Mouse (Mus musculus) adrenal gland, postnatal 14 days (tissue): ENCODE measurements around the gene Synm. TPM values are rescaled to one million over a fixed set of nuclear protein-coding genes. Genes with fewer than 3 reads are reported as not detected.

Experiments
- DNase-seq: peaks from one replicate; pipeline ENCODE4 v3.0.0; 2021; ENCODE audit warnings: mixed read lengths
- long read RNA-seq, 2 experiments: library from polyadenylated mRNA; stranded (forward); transcript quantifications; one replicate each; pipeline ENCODE4 v2.0.0; 2021
- total RNA-seq: library from RNA; stranded (reverse); gene quantifications from 2 replicates; pipeline ENCODE4 v1.2.3, GENCODE M21; 2021

The Synm gene
- 8.9 and 10.2 TPM in 2 replicates for total RNA-seq
- long read RNA-seq, experiment 1, partial matches to known transcripts, result 0 of 1 reads
- long read RNA-seq, experiment 1, other reads (novel, unspliced or antisense), result 1 of 1 reads
- long read RNA-seq, experiment 2, partial matches to known transcripts, result 0 of 1 reads
- long read RNA-seq, experiment 2, other reads (novel, unspliced or antisense), result 1 of 1 reads

- DNase-seq, result peak; percentile 98
Observed at GRCm38 (mm10) chr7:67759629-67759995, at the start of gene Synm. TSS of gene Synm (minus strand) at chr7:67759742.

GRCm38 (mm10) chr7:67803857-67804215 lies 44.3 kb upstream of the Synm start:
- DNase-seq, result no peak

- DNase-seq, result peak; percentile 93
Observed at GRCm38 (mm10) chr7:67803015-67803856, 43.7 kb upstream of the Synm start.

- DNase-seq, result no peak
Observed at GRCm38 (mm10) chr7:67801022-67801421, 41.5 kb upstream of the Synm start.

GRCm38 (mm10) chr7:67800547-67800946 lies 41.0 kb upstream of the Synm start:
- DNase-seq, result no peak

- DNase-seq, result no peak
Observed at GRCm38 (mm10) chr7:67798476-67798875, 38.9 kb upstream of the Synm start.

- DNase-seq, result no peak
Observed at GRCm38 (mm10) chr7:67797065-67797464, 37.5 kb upstream of the Synm start.

- DNase-seq, result no peak
Observed at GRCm38 (mm10) chr7:67793449-67793848, 33.9 kb upstream of the Synm start.

- DNase-seq, result no peak
Observed at GRCm38 (mm10) chr7:67791256-67791655, 31.7 kb upstream of the Synm start.

GRCm38 (mm10) chr7:67788713-67789112 lies 29.2 kb upstream of the Synm start:
- DNase-seq, result peak; percentile 78

GRCm38 (mm10) chr7:67787861-67788260 lies 28.3 kb upstream of the Synm start:
- DNase-seq, result no peak

- peak; percentile 46 for DNase-seq
Observed at GRCm38 (mm10) chr7:67776636-67777305, 17.2 kb upstream of the Synm start.

GRCm38 (mm10) chr7:67775623-67776022 lies 16.1 kb upstream of the Synm start:
- no peak for DNase-seq

- peak; percentile 53 for DNase-seq
Observed at GRCm38 (mm10) chr7:67772231-67772630, 12.7 kb upstream of the Synm start.

GRCm38 (mm10) chr7:67769487-67769886 lies 9.9 kb upstream of the Synm start:
- DNase-seq, result peak; percentile 77

- DNase-seq, result peak; percentile 80
Observed at GRCm38 (mm10) chr7:67768125-67768524, 8.6 kb upstream of the Synm start.

GRCm38 (mm10) chr7:67763625-67764024 lies 4.1 kb upstream of the Synm start:
- no peak for DNase-seq

GRCm38 (mm10) chr7:67758858-67759628 lies 499 bp downstream of the Synm start:
- DNase-seq, result peak; percentile 70

- no peak for DNase-seq
Observed at GRCm38 (mm10) chr7:67758506-67758857, 1.1 kb downstream of the Synm start.

- no peak for DNase-seq
Observed at GRCm38 (mm10) chr7:67756636-67757035, 2.9 kb downstream of the Synm start.

GRCm38 (mm10) chr7:67755366-67755765 lies 4.2 kb downstream of the Synm start:
- DNase-seq, result no peak

- DNase-seq, result no peak
Observed at GRCm38 (mm10) chr7:67754606-67755005, 4.9 kb downstream of the Synm start.
